Mouse (Mus musculus) midbrain, postnatal 0 days (tissue): Measurements from ENCODE around the gene Col13a1. TPM values are rescaled to one million over a fixed set of nuclear protein-coding genes. Genes with fewer than 3 reads are reported as not detected.

Experiments
- ATAC-seq: fragments of 200-750 bp; cut with Nextera tagmentation; 2 replicates; pipeline ENCODE4 v1.8.0; 2017; ENCODE audit warnings: moderate number of reproducible peaks, mild to moderate bottlenecking, moderate TSS enrichment, moderate library complexity; ENCODE audit not compliant: low FRiP score
- DNase-seq: peaks from one replicate; pipeline ENCODE4 v3.0.0-alpha.2; 2015; ENCODE audit warnings: low spot score
- H3K27ac ChIP-seq: fragments of 300-500 bp; sonication (generic); 2 replicates; pipeline ENCODE4 v1.5.1; 2014; ENCODE audit warnings: low read depth, mild to moderate bottlenecking, low read length, mixed read lengths
- H3K27me3 ChIP-seq: fragments of 300-500 bp; sonication (generic); 2 replicates; pipeline ENCODE4 v1.6.1; 2014; ENCODE audit warnings: low read length, control low read depth, mixed read lengths; ENCODE audit not compliant: insufficient read depth
- H3K36me3 ChIP-seq: fragments of 300-500 bp; sonication (generic); 2 replicates; pipeline ENCODE4 v1.6.1; 2014; ENCODE audit warnings: low read length, control low read depth, mixed read lengths; ENCODE audit not compliant: insufficient read depth
- H3K4me1 ChIP-seq: fragments of 300-500 bp; sonication (generic); 2 replicates; pipeline ENCODE4 v1.6.1; 2014; ENCODE audit warnings: mild to moderate bottlenecking, control low read depth, antibody characterized with exemption, low read length, mixed read lengths; ENCODE audit not compliant: insufficient read depth
- H3K4me2 ChIP-seq: fragments of 300-500 bp; sonication (generic); 2 replicates; pipeline ENCODE4 v1.6.1; 2014; ENCODE audit warnings: low read depth, mild to moderate bottlenecking, low read length, mixed read lengths; ENCODE audit not compliant: poor library complexity, severe bottlenecking
- H3K4me3 ChIP-seq: fragments of 300-500 bp; sonication (generic); 2 replicates; pipeline ENCODE4 v1.5.1; 2014; ENCODE audit warnings: low read depth, mild to moderate bottlenecking, low read length, moderate library complexity
- H3K9ac ChIP-seq: fragments of 300-500 bp; sonication (generic); replicated peaks from 2 replicates; pipeline ENCODE4 v1.6.1; 2014; ENCODE audit warnings: mild to moderate bottlenecking, low read length, moderate library complexity, mixed read lengths; ENCODE audit not compliant: poor library complexity, severe bottlenecking
- H3K9me3 ChIP-seq: fragments of 300-500 bp; sonication (generic); 2 replicates; pipeline ENCODE4 v1.6.1; 2016; ENCODE audit warnings: low read length, control low read depth
- CTCF ChIP-seq: IDR thresholded peaks from 2 replicates; pipeline ENCODE4 v1.5.1; 2016; ENCODE audit warnings: antibody characterized with exemption, mild to moderate bottlenecking
- WGBS: fragments of 180-500 bp; shearing (Covaris S2); extraction: QIAGEN DNeasy Blood & Tissue Kit; methylation state at CpG from one replicate; pipeline ENCODE4 v1.1.7; 2014; 5-methylcytosine and 5-hydroxymethylcytosine counted together
- polyA plus RNA-seq: library from polyadenylated mRNA; unstranded; fragments of >200 nt; fragmentation: Nextera tagmentation; extraction: Ambion mirVana; gene quantifications from 2 replicates; pipeline ENCODE4 v1.2.1, GENCODE M21; 2015
- total RNA-seq: library from RNA; depleted of rRNA; stranded (reverse); fragments of >200 nt; gene quantifications from 2 replicates; pipeline ENCODE4 v1.2.3, GENCODE M21; 2014; rRNA removed

The Col13a1 gene
- total and polyA plus RNA-seq, 2 experiments from 2014 or later = 1.2 to 3.7 TPM

GRCm38 (mm10) chr10:61795458-61795857 is 183.4 kb downstream of the Col13a1 start:
- no peak for ATAC-seq
- 41% methylated on average over 8 of the region's 8 CpGs for WGBS
- Histone ChIP-seq H3K4me3 (no peak overlapping the region), H3K27ac (no peak overlapping the region), H3K27me3 (no peaks in the 10 kb centered on the region), H3K9me3 (no peaks in the 10 kb centered on the region), H3K4me1 (no peaks in the 10 kb centered on the region), H3K36me3 (no peaks in the 10 kb centered on the region), H3K9ac (no peak overlapping the region), H3K4me2 (no peak overlapping the region)
- no peak for DNase-seq
- TF ChIP-seq CTCF = no peak

GRCm38 (mm10) chr10:61794971-61795370 is 183.9 kb downstream of the Col13a1 start:
- Histone ChIP-seq H3K4me3 (no peak overlapping the region), H3K36me3 (no peaks in the 10 kb centered on the region), H3K9ac (no peak overlapping the region), H3K4me1 (no peaks in the 10 kb centered on the region), H3K27ac (no peak overlapping the region), H3K27me3 (no peaks in the 10 kb centered on the region), H3K9me3 (no peaks in the 10 kb centered on the region), H3K4me2 (no peak overlapping the region)
- no peak for TF ChIP-seq CTCF
- WGBS = 80% methylated on average over 10 of the region's 10 CpGs
- no peak for DNase-seq
- no peak for ATAC-seq

- H3K27me3 ChIP-seq = no peaks in the 10 kb centered on the region
- no peaks in the 10 kb centered on the region for H3K4me1 ChIP-seq
- H3K9me3 ChIP-seq = no peaks in the 10 kb centered on the region
- no peak overlapping the region for H3K27ac ChIP-seq
- no peak overlapping the region for H3K4me2 ChIP-seq
- ATAC-seq (no peak), DNase-seq (no peak)
- TF ChIP-seq CTCF = no peak
- no peak overlapping the region for H3K4me3 ChIP-seq
- 51% methylated on average over 8 of the region's 8 CpGs for WGBS
- H3K36me3 ChIP-seq = no peaks in the 10 kb centered on the region
- no peak overlapping the region for H3K9ac ChIP-seq
Measured at GRCm38 (mm10) chr10:61793015-61793414, 185.9 kb downstream of the Col13a1 start.

GRCm38 (mm10) chr10:61788499-61788898 is 190.4 kb downstream of the Col13a1 start:
- 0 out of 2 replicates have a peak, but pooled peaks cover 4% of the 10 kb centered on the region for H3K4me1 ChIP-seq
- TF ChIP-seq CTCF = no peak
- no peaks in the 10 kb centered on the region for H3K27me3 ChIP-seq
- no peak overlapping the region for H3K27ac ChIP-seq
- DNase-seq (no peak), ATAC-seq (no peak)
- no peaks in the 10 kb centered on the region for H3K9me3 ChIP-seq
- no peak overlapping the region for H3K4me2 ChIP-seq
- no peak overlapping the region for H3K9ac ChIP-seq
- H3K4me3 ChIP-seq = no peak overlapping the region
- no peaks in the 10 kb centered on the region for H3K36me3 ChIP-seq
- WGBS = 96% methylated on average over 5 of the region's 5 CpGs

Other genes starting within 250 kb of the Col13a1 start
- 116 and 123 TPM in 2 replicates for gene H2afy2, start 195.0 kb downstream of the Col13a1 start, total RNA-seq
- gene H2afy2, start 195.0 kb downstream of the Col13a1 start, polyA plus RNA-seq = 185 and 206 TPM in 2 replicates
- gene Neurog3, start 154.0 kb upstream of the Col13a1 start, total RNA-seq = not detected in 2 replicates
- gene Neurog3, start 154.0 kb upstream of the Col13a1 start, polyA plus RNA-seq = not detected in 2 replicates
- gene Fam241b, start 164.8 kb upstream of the Col13a1 start, total RNA-seq = 101 and 114 TPM in 2 replicates
- gene Fam241b, start 164.8 kb upstream of the Col13a1 start, polyA plus RNA-seq = 208 and 217 TPM in 2 replicates